Mouse (Mus musculus): ENCODE measurements around the gene Kcnj9.

DNA sequence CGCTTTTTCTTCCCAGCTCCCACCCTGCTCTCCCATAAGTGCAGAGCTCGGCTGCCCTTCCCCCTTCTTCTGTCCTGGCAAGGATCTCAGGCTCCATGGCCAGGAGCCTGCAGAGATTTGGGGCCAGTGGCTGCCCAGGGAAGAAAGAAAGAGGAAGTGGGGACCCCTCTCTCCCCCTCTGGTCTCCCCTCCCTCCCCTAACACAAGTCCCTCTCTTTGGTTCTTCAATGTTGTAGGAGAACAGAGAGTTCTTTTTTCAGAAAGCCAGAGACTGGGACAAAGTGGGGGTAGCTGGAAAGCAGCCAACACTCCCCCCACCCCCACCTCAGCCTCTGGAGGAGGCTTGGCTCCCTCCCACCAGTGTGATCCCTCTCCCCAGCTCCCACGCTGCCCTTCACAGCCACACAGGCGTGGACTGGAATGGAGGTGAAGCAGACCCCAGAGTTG, 33.3 kb downstream of the Kcnj9 start:
- TF ChIP-seq CTCF (IDR thresholded peaks at IDR 0.05; ENCODE audit: low read depth) (no peak), EP300 (IDR thresholded peaks at IDR 0.05; ENCODE audit: low read depth) (no peak)

All from liver, embryonic 14.5 days (tissue).